Mouse (Mus musculus) ES-E14 (cell line): ENCODE results near the gene Bmper. TPM values are rescaled to one million over a fixed set of nuclear protein-coding genes. Genes with fewer than 3 reads are reported as not detected.

ENCODE experiments used
- DNase-seq: peaks from one replicate; pipeline ENCODE4 v3.0.0-alpha.2; 2013; ENCODE audit warnings: low read depth, low spot score
- H3K27ac ChIP-seq: 2 replicates; pipeline ENCODE4 v1.5.1; 2012; ENCODE audit warnings: low read depth, mild to moderate bottlenecking, low read length, moderate library complexity, mixed read lengths; ENCODE audit not compliant: poor library complexity, insufficient read depth, severe bottlenecking
- H3K36me3 ChIP-seq: 2 replicates; pipeline ENCODE4 v1.6.1; 2012; ENCODE audit warnings: mild to moderate bottlenecking, low read length, moderate library complexity, mixed read lengths; ENCODE audit not compliant: control insufficient read depth, poor library complexity, insufficient read depth, severe bottlenecking
- H3K4me1 ChIP-seq, 2 experiments: fragments of 150-350 bp in 1 of 2; sonication (generic) in 1 of 2; 2 replicates each; pipeline ENCODE4 v1.6.1; 2012; ENCODE audit warnings: low read length in 2 of 2, mild to moderate bottlenecking in 1 of 2, mixed read lengths in 1 of 2; ENCODE audit not compliant: control insufficient read depth in 2 of 2, insufficient read depth in 2 of 2, poor library complexity in 1 of 2
- H3K4me3 ChIP-seq, 2 experiments: fragments of 150-350 bp in 1 of 2; sonication (generic) in 1 of 2; 2 replicates each; pipeline ENCODE4 v1.5.1; 2012; ENCODE audit warnings: low read length in 2 of 2, low read depth in 1 of 2, mild to moderate bottlenecking in 1 of 2, mixed read lengths in 1 of 2; ENCODE audit not compliant: insufficient read depth in 1 of 2, poor library complexity in 1 of 2, severe bottlenecking in 1 of 2
- H3K9ac ChIP-seq: 2 replicates; pipeline ENCODE4 v1.6.1; 2012; ENCODE audit warnings: low read depth, mild to moderate bottlenecking, low read length, mixed read lengths; ENCODE audit not compliant: poor library complexity, insufficient read depth, severe bottlenecking
- H3K9me3 ChIP-seq: fragments of 150-350 bp; sonication (generic); 2 replicates; pipeline ENCODE4 v1.6.1; 2012; ENCODE audit warnings: low read depth, mild to moderate bottlenecking, low read length; ENCODE audit not compliant: control insufficient read depth, insufficient read depth
- CHD2 ChIP-seq: IDR thresholded peaks from 2 replicates; pipeline ENCODE4 v1.6.1; 2014; ENCODE audit warnings: mild to moderate bottlenecking, low read depth, low read length, inconsistent platforms
- HCFC1 ChIP-seq: IDR thresholded peaks from 2 replicates; pipeline ENCODE4 v1.6.1; 2012; ENCODE audit warnings: low read length, inconsistent platforms, borderline replicate concordance; ENCODE audit not compliant: insufficient read depth
- MAFK ChIP-seq: IDR thresholded peaks from 2 replicates; pipeline ENCODE4 v1.6.1; 2014; ENCODE audit warnings: mild to moderate bottlenecking, low read depth, low read length, inconsistent platforms; ENCODE audit not compliant: insufficient read depth
- ZC3H11A ChIP-seq: IDR thresholded peaks from 2 replicates; pipeline ENCODE4 v1.6.1; 2012; ENCODE audit warnings: low read depth, mild to moderate bottlenecking, inconsistent platforms, low read length, borderline replicate concordance
- ZNF384 ChIP-seq: IDR thresholded peaks from 2 replicates; pipeline ENCODE4 v1.6.1; 2012; ENCODE audit warnings: low read depth, low read length, inconsistent platforms
- in situ Hi-C, 2 experiments: fragments of 600-800 bp; cut with MboI; formaldehyde crosslinking; loops; one replicate each; pipeline ENCODE4 v1.15.1; 2025; ENCODE audit warnings: low sequenced_read_pairs in 2 of 2, inconsistent platforms in 1 of 2; ENCODE audit not compliant: unreplicated experiment in 2 of 2
- total RNA-seq: library from RNA; depleted of rRNA; stranded (reverse); fragments of 300-350 nt; gene quantifications from 2 replicates; pipeline ENCODE4 v1.2.3, GENCODE M21; 2012

The Bmper gene
- total RNA-seq, 1 experiment: 2.5 TPM

- H3K27ac ChIP-seq: no peak overlapping the region
- H3K4me1 ChIP-seq: no peaks in the 10 kb centered on the region
- no peak overlapping the region for H3K9ac ChIP-seq
- H3K36me3 ChIP-seq: no peaks in the 10 kb centered on the region
- in situ Hi-C loops: no loop called here
- no peak overlapping the region for H3K4me3 ChIP-seq
- H3K9me3 ChIP-seq: no peaks in the 10 kb centered on the region
- DNase-seq: no peak
- TF ChIP-seq ZNF384: no peak
- TF ChIP-seq CHD2: no peak
- TF ChIP-seq ZC3H11A: no peak
- no peak for TF ChIP-seq MAFK
- no peak for TF ChIP-seq HCFC1
Measured at GRCm38 (mm10) chr9:23327830-23328229, 105.0 kb downstream of the Bmper start.

DNA sequence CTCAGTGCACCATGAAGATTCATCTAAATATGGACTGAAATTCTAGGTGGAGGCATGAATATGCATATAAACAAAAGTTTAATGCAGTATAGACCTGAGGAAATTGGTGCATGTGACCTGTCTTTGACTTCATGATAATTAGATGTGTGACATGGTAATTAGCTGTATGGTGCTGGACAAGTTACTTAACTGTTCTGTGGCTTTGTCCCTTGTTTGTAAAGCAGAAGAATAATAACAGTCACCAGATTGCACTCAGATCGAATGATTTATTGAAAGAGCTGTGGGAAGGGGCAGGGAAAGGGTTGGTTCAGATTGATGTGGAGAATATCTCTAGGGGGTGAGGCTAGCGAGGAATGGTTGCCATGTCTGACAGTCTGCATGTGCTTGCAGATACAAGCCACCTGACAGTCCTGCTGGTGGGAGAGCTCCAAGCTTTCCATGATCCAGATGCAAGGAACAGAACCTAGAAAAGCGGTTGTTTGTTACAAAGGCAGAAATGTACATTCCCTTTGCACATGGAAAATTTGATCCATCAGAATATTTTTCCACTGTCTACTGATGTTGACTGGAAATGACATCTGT, 110.3 kb downstream of the Bmper start:
- DNase-seq: no peak
- H3K4me1 ChIP-seq: no peaks in the 10 kb centered on the region
- TF ChIP-seq ZNF384 (no peak), MAFK (no peak), ZC3H11A (no peak), HCFC1 (no peak), CHD2 (no peak)
- H3K9ac ChIP-seq: no peak overlapping the region
- H3K27ac ChIP-seq: no peak overlapping the region
- in situ Hi-C loops: no loop called here
- H3K4me3 ChIP-seq: no peak overlapping the region
- no peaks in the 10 kb centered on the region for H3K36me3 ChIP-seq
- no peaks in the 10 kb centered on the region for H3K9me3 ChIP-seq

- Histone ChIP-seq H3K36me3 (no peaks in the 10 kb centered on the region), H3K4me3 (no peak overlapping the region), H3K9me3 (no peaks in the 10 kb centered on the region), H3K4me1 (no peaks in the 10 kb centered on the region), H3K9ac (no peak overlapping the region), H3K27ac (no peak overlapping the region)
- in situ Hi-C loops: no loop called here
- DNase-seq: no peak
- no peak for TF ChIP-seq MAFK
- TF ChIP-seq ZNF384: no peak
- no peak for TF ChIP-seq CHD2
- TF ChIP-seq HCFC1: no peak
- TF ChIP-seq ZC3H11A: no peak
Measured at GRCm38 (mm10) chr9:23340551-23340950, 117.7 kb downstream of the Bmper start.

GRCm38 (mm10) chr9:23341246-23341645, 118.4 kb downstream of the Bmper start:
- Histone ChIP-seq H3K27ac (no peak overlapping the region), H3K36me3 (no peaks in the 10 kb centered on the region), H3K9ac (no peak overlapping the region), H3K4me1 (no peaks in the 10 kb centered on the region), H3K9me3 (no peaks in the 10 kb centered on the region), H3K4me3 (no peak overlapping the region)
- DNase-seq: no peak
- in situ Hi-C loops: no loop called here
- TF ChIP-seq ZNF384: no peak
- no peak for TF ChIP-seq ZC3H11A
- no peak for TF ChIP-seq CHD2
- TF ChIP-seq MAFK: no peak
- TF ChIP-seq HCFC1: no peak

- Histone ChIP-seq H3K4me1 (no peaks in the 10 kb centered on the region), H3K4me3 (no peak overlapping the region), H3K9ac (no peak overlapping the region), H3K36me3 (no peaks in the 10 kb centered on the region), H3K9me3 (no peaks in the 10 kb centered on the region), H3K27ac (no peak overlapping the region)
- no peak for DNase-seq
- TF ChIP-seq CHD2: no peak
- no peak for TF ChIP-seq ZNF384
- TF ChIP-seq HCFC1: no peak
- TF ChIP-seq ZC3H11A: no peak
- TF ChIP-seq MAFK: no peak
- in situ Hi-C loops: no loop called here
Measured at GRCm38 (mm10) chr9:23344353-23344752, 121.5 kb downstream of the Bmper start.
